Mouse (Mus musculus) natural killer cell, adult 2 months (primary cell): Measurements from ENCODE around the gene Gm48551.
A peak's percentile ranks its signal among the peaks of the same experiment; 100 is the strongest.

Experiments used
- DNase-seq, 2 experiments: peaks; one replicate each; pipeline ENCODE4 v3.0.0; 2022; ENCODE audit warnings: low spot score in 2 of 2

Gene Gm48551

DNA sequence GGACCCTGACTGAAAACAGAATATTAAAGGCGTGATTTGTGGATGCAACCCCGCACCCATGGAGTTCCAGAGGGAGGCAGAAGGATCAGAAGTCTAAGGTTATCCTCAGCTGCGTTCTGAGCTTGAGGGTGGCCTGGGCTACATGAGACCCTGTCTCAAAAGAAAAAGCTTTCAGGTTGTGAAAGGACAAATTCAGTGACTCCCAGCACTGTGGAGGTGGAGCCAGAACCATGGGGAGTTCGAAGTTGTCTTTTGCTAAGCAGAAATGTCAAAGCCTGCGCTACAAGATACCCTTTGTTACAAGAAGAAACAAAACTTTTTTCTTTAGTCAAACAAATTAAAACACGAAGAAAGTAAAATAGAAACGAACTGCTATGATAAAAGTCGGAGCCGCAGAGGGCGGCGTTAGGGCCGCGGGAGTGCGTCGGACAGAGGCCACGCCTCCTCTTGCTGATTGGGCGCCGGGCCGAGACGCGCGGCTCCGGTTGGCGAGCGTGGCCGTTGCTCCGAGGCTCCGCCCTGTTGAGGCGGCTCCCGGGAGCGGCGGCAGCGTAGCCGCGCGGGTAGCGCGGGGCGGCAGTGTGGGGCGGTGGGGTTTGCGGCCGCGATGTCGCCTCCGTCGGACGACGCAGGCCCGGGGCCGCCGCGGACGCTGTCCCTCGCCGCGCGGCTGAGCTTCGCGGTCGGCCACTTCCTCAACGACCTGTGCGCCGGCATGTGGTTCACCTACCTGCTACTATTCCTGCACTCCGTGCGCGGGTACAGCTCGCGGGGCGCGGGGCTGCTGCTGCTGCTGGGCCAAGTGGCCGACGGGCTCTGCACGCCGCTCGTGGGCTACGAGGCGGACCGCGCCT is 27.0 kb upstream of the Gm48551 start, which contains the start of gene Mfsd12:
Mfsd12 (plus strand) TSS at position 501 of the 854 bp plus-strand sequence.
- DNase-seq, result peak; percentile 68 to 81

DNA sequence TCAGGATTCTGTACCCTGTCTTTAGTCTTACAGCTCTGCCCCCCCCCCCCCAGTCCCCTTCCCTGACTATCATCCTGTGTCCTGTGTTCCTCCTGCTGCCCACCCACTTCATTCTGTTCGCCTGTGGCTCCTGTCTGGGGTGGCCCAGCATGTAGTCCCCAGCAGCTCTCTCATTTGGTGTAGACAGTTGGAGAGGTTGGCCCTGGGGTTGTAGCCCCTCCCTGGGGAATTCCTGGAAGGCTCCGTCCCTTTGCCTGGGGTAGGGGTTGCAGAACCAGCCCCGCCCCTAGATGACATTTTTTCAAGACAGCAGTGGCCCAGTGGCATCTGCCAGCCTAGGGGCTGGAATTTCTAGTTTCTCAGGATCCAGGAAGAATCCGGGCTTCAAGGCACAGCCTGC is 26.1 kb upstream of the Gm48551 start:
- DNase-seq, result no peak

DNA sequence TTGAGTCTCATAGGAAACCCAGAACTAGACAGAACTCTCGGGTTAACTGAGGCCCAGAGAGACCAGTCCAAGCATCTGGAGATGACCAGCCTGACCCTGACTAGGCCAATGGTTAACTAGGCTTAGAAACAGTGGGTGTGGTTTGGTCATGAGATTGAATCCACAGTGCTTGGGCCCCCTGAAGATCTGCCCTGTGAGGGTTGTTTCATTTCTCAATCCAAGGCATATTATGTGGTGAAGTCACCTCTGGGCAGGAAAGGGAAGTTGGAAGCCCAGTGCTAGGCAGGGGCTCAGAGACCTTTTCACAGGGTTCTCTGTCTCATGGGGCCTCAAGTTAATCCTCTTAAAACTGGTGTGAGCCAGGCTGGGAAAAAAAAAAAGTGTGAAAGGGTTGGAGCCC is 25.4 kb upstream of the Gm48551 start:
- no peak for DNase-seq

DNA sequence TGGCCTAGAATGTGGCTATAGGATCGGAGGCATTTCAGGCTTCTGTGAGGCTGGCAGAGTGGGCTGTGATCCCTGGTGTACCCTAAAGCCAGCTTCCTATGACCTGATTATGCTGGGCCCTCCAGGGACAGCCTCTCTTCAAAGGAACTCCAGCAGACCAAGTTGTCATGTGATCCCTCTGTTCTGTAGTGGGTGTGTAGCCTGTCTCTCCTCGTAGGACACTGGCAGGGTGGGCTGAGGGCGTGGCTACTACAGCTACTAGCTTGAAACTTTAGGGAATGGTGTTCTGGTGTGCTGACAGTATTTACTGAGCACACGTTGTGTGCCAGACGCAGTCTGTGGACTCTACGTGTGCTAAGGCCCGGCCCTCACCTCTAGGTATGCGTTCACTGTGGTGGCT is 23.5 kb upstream of the Gm48551 start:
- no peak for DNase-seq

DNA sequence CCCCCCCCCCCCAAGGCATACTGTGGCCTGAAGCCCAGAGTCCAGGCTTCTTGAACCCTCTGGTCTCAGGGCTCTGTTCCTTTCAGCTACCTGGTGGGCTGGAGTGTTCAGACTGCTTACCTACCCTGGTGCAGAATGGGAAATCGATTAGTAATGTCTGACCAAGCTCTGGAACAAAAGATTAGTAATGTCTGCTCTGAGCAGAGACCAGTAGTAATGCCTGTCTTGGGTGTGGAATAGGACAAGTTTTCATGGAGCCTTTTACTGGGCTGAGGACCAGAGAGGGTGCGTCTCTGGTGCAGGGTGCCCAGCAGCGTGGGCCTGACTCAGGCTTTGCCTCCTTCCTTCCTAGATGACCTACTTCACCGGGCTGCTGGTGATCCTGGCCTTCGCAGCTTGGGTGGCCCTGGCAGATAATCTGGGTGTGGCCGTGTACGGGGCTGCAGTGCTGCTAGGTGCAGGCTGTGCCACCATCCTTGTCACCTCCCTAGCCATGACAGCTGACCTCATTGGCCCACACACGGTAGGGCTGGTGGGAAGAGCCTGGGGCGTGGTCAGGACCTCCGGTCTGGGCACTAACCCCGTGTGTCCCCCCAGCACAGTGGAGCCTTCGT is 21.8 kb upstream of the Gm48551 start:
- no peak for DNase-seq

DNA sequence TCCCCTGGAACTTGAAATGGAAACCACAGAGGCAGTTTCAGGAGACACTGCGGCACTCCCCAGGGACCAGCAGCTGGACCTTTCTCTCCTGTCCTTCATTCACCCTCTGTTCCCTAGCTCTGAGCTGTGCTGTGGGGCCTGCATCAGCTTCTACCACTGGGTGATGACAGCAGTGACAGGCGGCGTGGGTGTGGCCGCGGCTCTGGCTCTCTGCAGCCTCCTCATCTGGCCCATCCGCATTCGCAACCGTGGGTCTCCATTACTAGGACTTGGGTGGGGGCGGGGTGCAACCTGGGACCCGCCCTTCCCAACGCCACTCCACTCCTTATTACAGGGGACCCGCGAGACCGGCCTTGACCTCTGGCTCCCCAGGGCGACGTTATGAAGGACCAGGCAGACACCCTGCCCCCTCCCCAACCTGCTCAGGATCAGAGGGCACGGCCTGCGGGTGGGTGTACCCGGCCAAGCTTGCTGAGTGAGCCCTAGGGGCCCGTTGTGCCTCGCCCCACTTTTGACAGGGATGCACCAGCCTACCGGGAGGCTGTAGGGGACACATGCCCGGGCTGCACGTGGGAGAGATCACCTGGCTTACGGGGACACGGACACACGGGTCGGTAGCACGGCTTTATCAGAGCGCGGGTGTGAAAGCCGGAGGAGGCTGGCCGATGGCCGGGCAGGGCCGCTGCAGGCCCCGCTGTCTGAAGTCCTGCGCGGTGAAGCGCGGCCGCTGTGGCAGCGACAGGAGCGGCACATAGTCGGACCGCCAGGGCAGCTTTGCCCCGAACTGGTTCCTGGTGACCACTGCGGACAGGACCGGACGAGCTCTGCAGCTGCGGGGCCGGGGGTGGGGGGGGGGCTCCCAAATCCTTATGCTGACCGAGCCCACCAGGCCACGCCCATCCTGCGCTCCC is 20.6 kb upstream of the Gm48551 start:
- no peak for DNase-seq

DNA sequence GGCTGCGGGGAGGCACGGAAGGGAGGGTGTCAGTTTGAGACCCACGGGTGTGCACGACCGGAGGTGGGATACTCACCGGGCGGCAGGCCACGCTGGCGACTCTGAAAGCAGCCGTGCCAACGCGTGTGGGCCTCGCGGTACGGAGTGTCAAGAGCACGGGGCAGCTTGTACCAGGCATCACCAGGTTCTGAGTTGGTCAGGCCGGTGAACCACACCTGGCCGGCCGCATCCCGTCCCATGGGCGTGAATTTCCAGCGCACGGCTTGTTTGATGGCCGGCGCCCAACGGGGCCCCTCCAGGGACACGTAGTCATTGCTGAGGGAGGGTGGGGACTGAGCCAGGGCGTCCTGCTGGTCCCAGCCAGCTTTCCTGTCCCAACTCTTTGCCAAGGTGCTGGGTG is 19.6 kb upstream of the Gm48551 start:
- no peak for DNase-seq

DNA sequence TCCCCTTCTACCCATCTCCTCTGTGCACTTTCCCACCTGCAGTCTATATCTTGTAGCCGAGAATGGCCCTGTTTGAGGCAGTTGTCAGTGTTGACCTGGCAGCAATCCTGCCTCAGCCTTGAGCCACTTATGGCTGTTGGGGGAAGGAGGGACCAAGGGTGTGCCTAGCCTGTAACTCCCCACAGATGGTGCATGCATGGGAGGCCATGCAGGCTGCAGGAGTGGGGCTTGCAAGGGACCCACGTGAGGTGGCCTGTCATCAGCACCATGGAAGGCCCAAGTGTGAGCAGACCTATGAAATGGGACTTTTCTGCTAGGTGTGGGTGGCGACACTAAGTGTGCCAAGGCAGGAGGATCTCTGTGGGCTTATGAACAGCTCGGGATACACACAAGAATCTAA is 19.2 kb upstream of the Gm48551 start:
- no peak for DNase-seq

DNA sequence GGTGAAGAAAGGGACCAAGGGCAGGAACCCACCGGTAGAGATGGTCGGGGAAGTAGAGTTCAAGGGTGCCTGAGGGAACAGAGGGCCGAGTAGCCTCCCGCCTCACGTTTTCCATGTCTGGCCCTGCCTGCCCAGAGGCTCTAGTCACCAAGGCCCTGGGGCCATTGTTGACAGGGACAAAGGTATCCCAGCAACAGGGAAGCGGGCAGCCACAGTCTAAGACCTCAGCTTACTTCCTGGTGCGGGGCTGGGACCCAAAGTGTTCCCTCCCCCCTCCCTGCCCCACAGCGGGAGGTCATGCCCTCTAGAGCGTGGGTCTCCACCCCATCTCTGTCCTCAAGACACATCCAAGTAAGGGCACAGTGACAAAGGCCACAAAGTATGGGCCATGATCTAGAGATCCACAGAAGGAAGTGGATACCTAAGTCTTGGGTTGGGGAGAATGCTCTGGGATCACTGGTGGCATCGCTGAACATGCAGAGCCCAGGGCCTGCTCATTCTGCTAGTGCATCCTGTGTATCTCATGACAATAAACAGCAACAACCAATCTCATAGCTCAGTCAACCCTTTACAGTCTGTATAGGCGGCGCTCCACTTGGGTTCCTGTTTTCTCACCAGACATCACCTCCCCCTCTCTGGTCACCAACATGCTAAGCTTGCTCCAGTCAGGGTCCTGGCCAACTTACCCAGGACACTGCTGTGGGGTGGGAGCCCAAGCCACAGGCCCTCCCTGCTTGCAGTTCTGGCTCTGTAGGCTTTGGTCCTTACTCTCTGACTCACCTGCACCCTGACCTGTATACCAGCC is 18.4 kb upstream of the Gm48551 start, which contains the start of gene 4930404N11Rik:
4930404N11Rik (minus strand) TSS at position 145 of the 805 bp plus-strand sequence.
- no peak for DNase-seq

DNA sequence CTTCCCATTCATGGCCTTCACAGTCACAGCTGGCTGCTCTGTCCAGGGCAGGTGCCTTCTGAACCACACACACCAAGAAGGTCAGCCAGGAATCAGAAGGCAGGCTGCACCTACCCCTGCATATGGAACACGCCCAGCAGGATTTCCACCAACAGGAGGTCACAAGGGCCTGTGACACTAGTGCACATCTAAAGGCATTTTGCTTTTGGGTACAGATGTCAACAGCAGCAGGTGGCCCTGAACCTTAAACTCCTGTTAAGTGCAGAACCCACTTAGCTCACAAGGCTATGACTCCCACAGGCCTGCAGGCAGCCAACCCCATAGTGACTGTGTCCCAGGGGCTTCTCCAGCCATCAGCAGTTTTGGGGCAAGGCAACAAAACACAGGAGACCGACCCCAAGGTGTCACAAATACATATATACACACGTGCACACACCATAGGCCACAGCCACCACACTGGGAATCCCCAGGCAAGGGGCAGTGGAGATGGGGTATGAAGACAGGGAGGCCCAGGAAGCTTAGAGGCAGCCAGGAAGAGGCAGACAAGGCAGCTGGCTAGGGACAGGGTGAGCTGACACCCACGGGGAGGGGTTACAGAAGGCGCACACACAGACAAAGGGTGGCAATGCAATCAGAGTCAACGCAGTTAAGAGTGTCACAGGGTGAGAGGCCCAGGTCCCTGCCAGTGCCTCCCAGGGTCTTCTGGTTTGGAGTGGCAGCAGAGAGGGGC is 17.6 kb upstream of the Gm48551 start:
- DNase-seq, result no peak

DNA sequence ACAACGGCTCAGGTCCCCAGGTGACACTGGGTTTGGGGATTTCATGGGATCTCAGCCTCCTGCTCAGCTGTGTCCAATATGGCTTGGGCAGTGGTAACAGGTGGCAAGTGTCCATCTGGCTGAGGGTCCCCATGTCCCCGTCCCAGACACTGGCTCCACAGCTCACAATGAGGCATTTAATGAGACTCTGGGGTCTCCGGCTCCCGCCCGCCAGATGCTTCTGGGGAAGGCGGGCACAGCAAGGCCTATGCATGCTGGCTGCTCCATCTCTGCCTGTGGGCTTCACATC is 17.1 kb upstream of the Gm48551 start:
- DNase-seq, result no peak

DNA sequence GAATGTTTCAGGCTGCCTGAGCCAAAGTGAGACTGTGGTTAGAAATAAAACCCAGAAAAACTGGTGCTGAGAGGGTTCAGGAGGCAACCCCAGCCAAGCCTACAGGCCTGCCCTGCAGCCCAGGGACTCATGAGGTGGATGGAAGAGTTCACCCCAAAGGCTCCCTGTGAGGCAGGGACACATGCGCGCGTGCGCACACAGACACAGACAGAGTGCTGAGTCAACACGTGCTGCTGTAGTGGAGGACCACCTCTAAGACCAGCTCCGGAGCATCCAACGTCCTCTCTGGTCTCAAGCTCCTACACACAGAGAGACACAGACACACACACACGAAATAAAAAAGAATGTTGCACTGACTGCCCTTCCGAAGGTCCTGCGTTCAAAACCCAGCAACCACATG is 8.9 kb upstream of the Gm48551 start:
- no peak for DNase-seq

DNA sequence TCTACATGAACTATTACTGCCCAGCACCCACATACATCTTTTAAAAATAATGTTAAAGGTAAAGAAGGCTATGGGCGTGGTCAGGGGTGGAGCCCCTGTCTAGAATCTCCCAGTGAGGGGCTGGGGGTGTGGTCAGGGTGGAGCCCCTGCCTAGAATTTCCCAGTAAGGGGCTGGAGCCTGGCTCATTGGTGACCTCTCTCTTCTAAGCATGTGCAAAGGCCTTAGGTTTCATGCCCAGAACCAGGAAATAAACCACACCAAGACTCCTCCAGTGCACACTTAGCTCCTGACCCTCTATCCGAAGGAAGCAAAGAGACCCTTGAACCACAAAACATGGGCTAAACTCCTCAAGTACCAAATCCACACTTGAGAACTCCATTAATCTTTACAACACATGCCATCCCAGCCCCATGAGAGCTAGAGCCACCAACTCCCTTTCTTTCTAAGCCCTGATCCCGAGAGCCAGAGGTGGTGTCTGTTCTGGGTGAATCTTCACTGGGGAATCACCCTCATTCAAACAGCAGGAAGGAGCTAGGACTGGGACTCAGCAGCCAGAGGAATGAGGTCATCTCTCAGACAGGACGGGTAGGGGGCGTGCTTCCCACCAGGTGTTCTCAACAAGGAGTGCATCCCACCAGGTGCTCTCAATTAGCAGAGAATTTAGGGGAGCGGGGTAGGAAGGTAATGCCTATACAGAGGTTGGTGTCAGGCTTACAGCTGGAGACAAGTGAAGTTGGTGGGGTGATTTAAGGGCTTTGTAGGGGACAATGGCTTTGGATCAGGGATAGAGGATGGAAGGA is 7.5 kb upstream of the Gm48551 start:
- no peak for DNase-seq

DNA sequence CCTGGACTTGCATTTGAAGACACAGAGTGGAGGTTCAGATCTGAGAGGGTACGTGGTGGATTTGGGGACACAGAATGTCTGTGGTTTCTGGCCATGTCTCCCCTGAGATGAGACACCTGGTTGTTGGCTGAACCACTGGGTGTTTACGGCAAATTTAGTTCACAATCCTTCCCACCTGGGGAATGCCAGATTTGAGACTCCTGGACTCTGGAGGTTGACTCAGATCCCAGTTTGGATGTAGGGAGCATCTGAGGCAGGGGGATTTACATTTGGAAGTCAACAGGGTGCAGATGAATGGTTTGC is 7.0 kb upstream of the Gm48551 start:
- DNase-seq, result no peak

DNA sequence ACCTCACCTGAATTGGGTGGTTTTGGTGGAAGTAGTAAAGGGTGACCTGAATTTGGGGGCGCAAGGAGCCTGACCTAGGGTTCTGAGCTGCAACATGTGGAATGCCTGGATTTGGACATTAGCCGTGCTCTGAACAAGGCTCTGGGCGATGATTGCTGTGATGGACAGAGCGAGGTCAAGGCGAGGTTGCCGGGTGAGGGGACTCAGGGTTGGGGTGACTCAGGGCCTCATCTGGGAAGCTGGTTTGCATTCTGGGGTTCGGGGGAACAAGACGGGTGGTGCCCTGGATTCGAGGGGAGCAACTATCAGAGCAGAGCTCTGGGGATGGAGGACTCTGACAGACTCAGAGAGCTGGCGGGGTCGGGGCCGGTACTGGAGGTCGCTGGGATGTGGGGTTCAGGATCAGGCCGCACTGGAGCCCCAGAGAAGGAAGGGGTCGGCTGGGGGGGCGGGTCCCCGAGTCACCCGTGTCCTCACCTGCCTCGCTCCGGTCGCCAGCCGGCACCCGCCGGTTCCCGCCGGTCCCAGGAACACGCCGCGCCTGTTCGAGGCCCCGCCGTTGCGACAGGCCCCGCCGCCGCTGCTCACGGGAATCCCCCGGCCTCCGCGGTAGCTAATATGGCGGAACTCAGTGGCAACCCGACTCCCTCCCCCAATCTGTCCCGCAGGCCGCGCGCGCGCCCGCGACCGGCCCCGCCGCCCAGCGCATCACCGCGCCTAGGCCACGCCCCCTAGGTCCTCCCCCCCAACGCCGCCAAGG is 6.3 kb upstream of the Gm48551 start, which contains the start of gene Fzr1:
Fzr1 (minus strand) TSS at position 724 of the 760 bp plus-strand sequence.
- DNase-seq, result no peak

DNA sequence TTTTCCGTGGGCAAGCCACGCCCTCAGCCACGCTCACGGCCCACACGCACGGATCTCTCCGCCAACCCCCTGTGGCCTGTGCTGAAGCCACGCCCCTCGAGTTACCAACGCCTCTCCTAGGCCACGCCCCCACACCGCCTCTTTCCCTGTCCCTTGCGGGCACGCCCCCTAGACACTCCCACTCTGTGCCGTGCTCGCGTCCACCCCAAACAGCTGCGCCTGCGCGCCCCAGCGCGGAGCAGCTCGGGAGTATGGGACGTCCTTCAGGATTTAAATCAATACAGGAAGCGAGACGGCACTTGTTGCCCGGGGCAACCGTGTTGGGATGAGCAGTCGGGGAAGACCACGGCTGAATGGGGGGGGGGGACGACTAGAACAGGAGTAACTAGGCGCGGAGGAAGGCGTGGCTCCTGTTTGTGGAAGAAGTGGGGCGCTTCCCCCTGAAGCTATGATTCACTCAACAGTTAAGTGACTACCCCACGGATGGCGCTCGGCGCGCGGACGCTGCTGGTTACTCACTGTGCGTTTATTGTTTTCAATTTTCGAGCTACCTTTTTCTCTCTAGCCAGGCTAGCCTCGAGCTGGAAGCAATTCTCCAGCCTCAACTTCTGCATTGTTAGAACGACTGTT is 5.6 kb upstream of the Gm48551 start:
- DNase-seq, result peak; percentile 100

DNA sequence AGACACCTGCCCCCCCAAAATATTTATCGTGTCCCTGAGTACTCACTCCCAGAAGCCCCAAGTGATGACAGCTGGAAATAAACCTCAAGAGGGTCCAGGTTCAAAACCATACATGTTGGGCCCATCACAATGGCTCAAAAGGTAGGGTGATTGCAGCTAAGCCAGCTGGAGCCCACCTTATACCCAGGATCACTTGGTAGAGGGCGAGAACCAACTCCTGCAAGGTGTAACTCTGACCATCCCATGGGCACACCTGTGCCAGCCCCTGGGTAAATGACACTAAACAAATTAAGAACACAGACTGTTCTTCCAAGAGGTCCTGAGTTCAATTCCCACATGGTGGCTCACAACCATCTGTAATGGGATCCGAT is 5.1 kb upstream of the Gm48551 start:
- DNase-seq, result no peak

DNA sequence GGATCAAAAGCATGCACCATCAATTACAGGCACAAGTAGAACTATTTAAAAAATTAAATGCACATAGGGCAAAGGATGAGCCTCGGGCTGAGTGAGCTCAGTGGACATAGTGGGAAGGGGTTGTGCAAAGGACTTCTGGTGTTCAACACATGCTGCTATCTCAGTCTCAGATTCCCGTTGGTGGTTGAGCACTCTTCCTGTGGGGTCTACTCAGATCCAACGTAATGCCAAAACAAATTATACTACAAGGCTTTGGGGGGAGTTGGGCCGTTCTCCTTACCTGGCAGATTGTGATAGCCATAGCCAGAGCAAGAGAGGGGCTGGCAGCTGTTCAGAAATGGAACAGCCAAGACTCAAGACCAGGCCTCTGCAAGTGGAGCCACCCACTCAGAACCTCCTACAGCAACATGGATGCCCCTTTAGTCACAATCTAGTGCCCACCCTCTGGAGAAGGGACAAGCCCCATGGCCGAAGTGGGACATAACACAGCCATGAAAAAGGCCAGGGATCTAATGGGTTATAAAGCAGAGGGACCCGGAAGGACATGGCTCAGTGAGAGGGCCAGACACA is 4.4 kb upstream of the Gm48551 start:
- no peak for DNase-seq

DNA sequence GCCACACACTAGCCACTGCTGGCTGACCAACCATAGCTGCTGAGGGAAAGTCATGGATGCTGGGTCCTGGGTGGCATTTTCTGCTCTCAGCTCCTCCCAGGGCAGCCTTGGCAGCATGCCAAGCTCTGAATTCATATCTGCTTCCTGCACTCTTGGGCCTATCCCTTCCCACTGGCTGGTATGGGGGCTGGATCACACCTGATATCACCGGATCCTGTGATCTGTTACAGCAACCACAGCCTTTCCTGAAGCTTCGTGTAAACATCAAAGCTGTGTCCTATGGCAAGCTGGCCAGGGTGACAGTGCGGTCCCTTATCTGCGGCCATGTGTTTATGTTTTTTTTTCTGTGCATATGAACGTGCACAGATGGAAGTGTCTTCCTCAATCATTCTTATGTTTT is 2.2 kb upstream of the Gm48551 start:
- no peak for DNase-seq
